Mouse (Mus musculus) large intestine, adult 2 months (tissue): Measurements from ENCODE around the gene Dnajb14. TPM values are rescaled to one million over a fixed set of nuclear protein-coding genes. Genes with fewer than 3 reads are reported as not detected.
A peak's percentile ranks its signal among the peaks of the same experiment; 100 is the strongest.

ENCODE experiments used
- DNase-seq: peaks from one replicate; pipeline ENCODE4 v3.0.0-alpha.2; 2012; ENCODE audit warnings: low read depth, low spot score
- WGBS: fragments of 180-500 bp; shearing (Covaris S2); methylation state at CpG from one replicate; pipeline ENCODE4 v1.1.7; 2018; 5-methylcytosine and 5-hydroxymethylcytosine counted together
- polyA plus RNA-seq: library from polyadenylated mRNA; depleted of rRNA; stranded (reverse); fragments of >200 nt; gene quantifications from 2 replicates; pipeline ENCODE4 v1.2.3, GENCODE M21; 2012

The Dnajb14 gene
- polyA plus RNA-seq, 1 experiment = 2.0 TPM

GRCm38 (mm10) chr3:137861436-137861835 lies 6.0 kb upstream of the Dnajb14 start:
- DNase-seq = no peak
- WGBS = 95% methylated on average over 4 of the region's 4 CpGs

GRCm38 (mm10) chr3:137862600-137862999 lies 4.9 kb upstream of the Dnajb14 start:
- DNase-seq = no peak
- WGBS = 95% methylated on average over 3 of the region's 3 CpGs

- DNase-seq = no peak
- WGBS = 38% methylated on average over 22 of the region's 22 CpGs
These were observed 3.9 kb upstream of the Dnajb14 start for GRCm38 (mm10) chr3:137863330-137864123.

- peak; percentile 86 for DNase-seq
- WGBS = 1% methylated on average over 104 of the region's 115 CpGs
These were observed 3.1 kb upstream of the Dnajb14 start, which contains the start of gene H2afz for GRCm38 (mm10) chr3:137864124-137864987. TSS of gene H2afz (plus strand) at chr3:137864487.

GRCm38 (mm10) chr3:137864988-137865982 lies 2.2 kb upstream of the Dnajb14 start:
- DNase-seq = peak; percentile 80
- under 1% methylated on average over 74 of the region's 74 CpGs for WGBS

GRCm38 (mm10) chr3:137867133-137867436 lies 390 bp upstream of the Dnajb14 start:
- 0% methylated on average over 2 of the region's 2 CpGs for WGBS
- DNase-seq = no peak

- no peak for DNase-seq
- WGBS = 2% methylated on average over 25 of the region's 26 CpGs
These were observed 829 bp downstream of the Dnajb14 start for GRCm38 (mm10) chr3:137868094-137868913.

GRCm38 (mm10) chr3:137869395-137869794 lies 1.9 kb downstream of the Dnajb14 start:
- no peak for DNase-seq
- 90% methylated on average over 9 of the region's 9 CpGs for WGBS

GRCm38 (mm10) chr3:137879313-137879712 lies 11.8 kb downstream of the Dnajb14 start:
- 51% methylated on average over 3 of the region's 3 CpGs for WGBS
- no peak for DNase-seq

GRCm38 (mm10) chr3:137880109-137880748 lies 12.8 kb downstream of the Dnajb14 start:
- WGBS = 64% methylated on average over 4 of the region's 4 CpGs
- no peak for DNase-seq

GRCm38 (mm10) chr3:137881093-137881492 lies 13.6 kb downstream of the Dnajb14 start:
- WGBS = 96% methylated on average over 5 of the region's 5 CpGs
- no peak for DNase-seq

GRCm38 (mm10) chr3:137887961-137888360 lies 20.5 kb downstream of the Dnajb14 start:
- WGBS = 87% methylated on average over 7 of the region's 7 CpGs
- no peak for DNase-seq

- DNase-seq = no peak
- WGBS = 83% methylated on average over 3 of the region's 3 CpGs
These were observed 23.6 kb downstream of the Dnajb14 start for GRCm38 (mm10) chr3:137891089-137891488.

- no peak for DNase-seq
- WGBS = 94% methylated on average over 4 of the region's 4 CpGs
These were observed 24.6 kb downstream of the Dnajb14 start for GRCm38 (mm10) chr3:137892118-137892517.

- no peak for DNase-seq
- WGBS = 93% methylated on average over 4 of the region's 4 CpGs
These were observed 26.3 kb downstream of the Dnajb14 start for GRCm38 (mm10) chr3:137893789-137894188.

- 95% methylated on average over 3 of the region's 3 CpGs for WGBS
- no peak for DNase-seq
These were observed 27.7 kb downstream of the Dnajb14 start for GRCm38 (mm10) chr3:137895196-137895595.

- DNase-seq = no peak
- 78% methylated on average over 4 of the region's 4 CpGs for WGBS
These were observed 28.9 kb downstream of the Dnajb14 start for GRCm38 (mm10) chr3:137896386-137896785.

- 91% methylated on average over 3 of the region's 3 CpGs for WGBS
These were observed 29.4 kb downstream of the Dnajb14 start for GRCm38 (mm10) chr3:137896867-137897266.

More at GRCm38 (mm10) chr3:137896867-137897266, 29.4 kb downstream of the Dnajb14 start:
- no peak for DNase-seq
